Mouse (Mus musculus) heart, postnatal 14 days (tissue): ENCODE measurements around the gene Ctc1. TPM values are rescaled to one million over a fixed set of nuclear protein-coding genes. Genes with fewer than 3 reads are reported as not detected.
A peak's percentile ranks its signal among the peaks of the same experiment; 100 is the strongest.

Experiments used
- DNase-seq, 2 experiments: peaks; one replicate each; pipeline ENCODE4 v3.0.0; 2021 to 2022
- intact Hi-C: fragments of 180-260 bp; cut with DNase I; formaldehyde crosslinking; loops from one replicate; pipeline ENCODE4 v1.15.1; 2025
- total RNA-seq, 2 experiments: library from RNA; stranded (reverse); gene quantifications; 2 replicates each; pipeline ENCODE4 v1.2.3; 2021

Ctc1 gene
- total RNA-seq, 2 experiments from 2014 or later, result 13.1 to 16.5 TPM

DNA sequence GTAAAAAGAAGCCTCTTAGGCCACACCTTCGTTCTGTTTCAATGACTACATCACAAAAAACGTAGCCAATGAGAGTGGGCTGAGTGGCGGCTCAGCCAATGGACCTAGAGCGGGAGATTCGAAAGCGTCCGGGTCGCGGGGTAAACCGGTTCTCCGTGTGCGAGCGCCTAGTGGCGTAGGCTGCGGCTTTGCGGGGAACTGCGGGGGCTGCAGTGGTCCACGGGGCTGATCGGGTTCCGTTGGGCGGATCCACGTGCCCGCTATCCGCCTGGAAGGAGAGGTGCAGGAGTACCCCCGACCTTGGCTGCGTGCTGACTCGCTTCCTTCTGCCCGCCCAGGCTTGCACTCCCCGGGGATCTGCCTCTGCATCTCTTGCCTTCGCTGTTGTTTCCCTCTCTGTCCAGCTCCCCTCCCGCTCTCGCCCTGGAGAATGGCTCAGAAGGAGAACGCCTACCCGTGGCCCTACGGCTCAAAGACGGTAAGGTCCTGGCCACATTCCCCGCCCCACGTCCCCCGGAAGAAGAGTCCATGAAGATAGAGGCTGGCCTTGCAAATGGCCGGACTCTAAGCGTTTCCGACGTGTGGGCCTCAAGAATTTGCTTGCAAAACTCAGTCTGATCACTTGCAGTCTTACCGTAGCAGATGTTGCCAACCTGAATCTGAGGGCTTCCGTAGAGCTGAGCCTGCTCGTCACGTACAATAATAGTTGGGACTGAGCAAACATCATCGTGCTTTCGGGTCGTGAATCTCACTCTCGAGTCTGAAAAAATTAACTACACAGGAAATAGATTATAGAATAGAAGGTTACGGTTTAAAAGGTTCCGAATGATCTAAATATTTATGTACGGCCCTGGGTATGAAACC is 30.1 kb downstream of the Ctc1 start, which contains the start of gene Aurkb:
Gene Aurkb (plus strand): TSS at position 117 of the 864 bp plus-strand sequence.
- intact Hi-C loops, result no loop called here
- peak; percentile 82 to 87 for DNase-seq

DNA sequence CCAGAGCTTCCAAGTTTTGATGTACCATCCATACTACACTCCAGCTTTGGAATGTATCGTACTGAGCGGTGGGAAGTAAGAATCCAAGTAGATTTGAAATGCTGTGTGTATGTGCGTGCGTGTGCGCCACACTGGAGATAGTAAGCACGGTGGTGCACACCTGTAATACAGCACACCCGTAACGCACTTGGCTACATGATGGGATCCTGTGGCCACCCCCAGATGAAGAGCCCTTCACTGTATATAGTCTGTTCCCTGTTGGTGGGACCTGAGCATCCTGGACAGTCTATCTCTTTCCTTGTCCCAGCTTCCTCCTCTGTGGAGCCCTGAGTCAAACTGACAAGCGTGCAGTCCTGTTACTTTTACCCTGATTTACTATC is 30.7 kb downstream of the Ctc1 start:
- no peak for DNase-seq
- intact Hi-C loops, result no loop called here

GRCm38 (mm10) chr11:69047592-69047991 is 31.9 kb downstream of the Ctc1 start:
- intact Hi-C loops, result no loop called here
- no peak for DNase-seq

DNA sequence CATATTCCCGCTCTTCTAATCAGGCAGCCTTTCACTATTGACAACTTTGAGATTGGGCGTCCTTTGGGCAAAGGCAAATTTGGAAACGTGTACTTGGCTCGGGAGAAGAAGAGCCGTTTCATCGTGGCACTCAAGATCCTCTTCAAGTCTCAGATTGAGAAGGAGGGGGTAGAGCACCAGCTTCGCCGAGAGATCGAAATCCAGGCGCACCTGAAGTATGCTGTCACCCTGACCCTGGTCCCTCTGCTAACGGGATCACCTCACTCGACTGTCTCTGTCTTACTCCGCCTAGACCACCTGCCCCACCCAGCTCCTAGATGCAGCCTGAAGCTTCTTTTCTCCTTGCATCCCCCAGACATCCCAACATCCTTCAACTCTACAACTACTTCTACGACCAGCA is 32.4 kb downstream of the Ctc1 start:
- intact Hi-C loops, result no loop called here
- DNase-seq, result no peak

GRCm38 (mm10) chr11:69050748-69051147 is 35.0 kb downstream of the Ctc1 start:
- DNase-seq, result no peak
- intact Hi-C loops, result no loop called here

DNA sequence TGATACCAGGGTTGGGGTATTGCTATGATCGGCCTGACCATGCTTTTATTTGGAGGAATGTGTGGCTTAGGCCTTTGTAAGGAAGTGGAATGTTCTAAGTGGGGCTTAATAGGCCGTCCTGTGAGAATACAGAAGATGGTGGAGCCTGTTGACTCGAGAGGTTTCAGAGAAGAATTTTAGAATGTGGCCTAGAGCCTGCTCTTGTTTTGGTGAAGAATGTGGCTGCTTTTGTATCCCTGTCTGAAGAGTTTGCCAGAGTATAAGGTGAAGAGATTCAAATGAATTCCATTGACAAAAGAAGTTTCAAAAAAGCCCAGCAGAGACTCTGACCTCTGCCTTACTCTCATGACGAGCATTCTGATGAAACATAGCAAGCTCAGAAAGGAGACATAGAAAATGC is 36.1 kb downstream of the Ctc1 start:
- intact Hi-C loops, result no loop called here
- DNase-seq, result no peak

DNA sequence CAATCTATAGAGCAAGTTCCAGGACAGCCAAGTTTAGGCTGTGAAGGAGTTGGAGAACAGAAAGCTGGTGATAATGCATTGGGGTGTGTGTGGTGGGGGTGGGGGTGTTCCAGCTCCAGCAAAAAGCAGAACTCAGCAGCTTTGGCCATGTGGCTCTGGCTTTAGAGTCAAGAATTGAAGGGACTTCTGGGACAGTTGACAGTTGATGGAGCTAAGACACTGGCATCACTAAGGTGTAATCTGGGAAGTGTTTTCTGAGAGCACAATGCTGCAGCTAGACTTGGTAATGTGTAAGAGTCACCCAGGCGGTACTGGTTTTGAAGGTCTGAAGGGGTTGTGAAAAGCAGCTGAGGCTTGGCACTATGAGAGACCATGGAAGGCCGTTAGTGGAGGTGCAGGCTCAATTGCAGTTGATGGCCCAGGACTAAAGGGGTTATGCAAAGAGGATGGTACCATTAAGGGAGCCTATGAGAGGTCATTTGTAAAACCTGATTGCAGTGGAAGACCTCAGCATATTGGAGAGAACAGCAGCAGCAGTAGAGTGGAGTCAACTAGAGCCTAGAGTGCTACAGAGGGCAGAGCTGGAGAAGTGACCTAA is 37.2 kb downstream of the Ctc1 start:
- no peak for DNase-seq
- intact Hi-C loops, result no loop called here

- no peak for DNase-seq
- intact Hi-C loops, result no loop called here
Observed at GRCm38 (mm10) chr11:69053848-69054247, 38.1 kb downstream of the Ctc1 start.

GRCm38 (mm10) chr11:69058265-69058664 is 42.6 kb downstream of the Ctc1 start:
- intact Hi-C loops, result no loop called here

GRCm38 (mm10) chr11:69058729-69059356 is 43.1 kb downstream of the Ctc1 start:
- no peak for DNase-seq

More at GRCm38 (mm10) chr11:69058265-69058664, 42.6 kb downstream of the Ctc1 start:
- no peak for DNase-seq

GRCm38 (mm10) chr11:69059357-69059974 is 43.8 kb downstream of the Ctc1 start, which contains the start of gene Borcs6:
Gene Borcs6 (plus strand): TSS chr11:69059717.
- peak; percentile 94 to 95 for DNase-seq
- intact Hi-C loops, result no loop called here

More at GRCm38 (mm10) chr11:69058729-69059356, 43.1 kb downstream of the Ctc1 start:
- intact Hi-C loops, result no loop called here

GRCm38 (mm10) chr11:69059975-69060411 is 44.3 kb downstream of the Ctc1 start:
- DNase-seq, result peak in 1 of 2 experiments; percentile 66
- intact Hi-C loops, result no loop called here

- intact Hi-C loops, result no loop called here
- DNase-seq, result peak; percentile 36 to 39
Observed at GRCm38 (mm10) chr11:69060448-69061254, 44.9 kb downstream of the Ctc1 start.

- intact Hi-C loops, result no loop called here
- no peak for DNase-seq
Observed at GRCm38 (mm10) chr11:69061255-69061912, 45.7 kb downstream of the Ctc1 start.

- intact Hi-C loops, result loop anchor here (1.0 kb wide), 1 partner anchor 21 kb away; no protein-coding TSS in a partner anchor
- DNase-seq, result peak; percentile 78 to 79
Observed at GRCm38 (mm10) chr11:69062194-69062760, 46.6 kb downstream of the Ctc1 start.

GRCm38 (mm10) chr11:69062761-69063224 is 47.1 kb downstream of the Ctc1 start:
- DNase-seq, result peak; percentile 95 to 97
- intact Hi-C loops, result loop anchor here (1.0 kb wide), 2 partner anchors 21 to 61 kb away; no protein-coding TSS in a partner anchor

GRCm38 (mm10) chr11:69063413-69064201 is 47.9 kb downstream of the Ctc1 start:
- intact Hi-C loops, result loop anchor here (1.0 kb wide), 1 partner anchor 60 kb away; no protein-coding TSS in a partner anchor
- DNase-seq, result peak; percentile 86 to 91
